Mouse (Mus musculus) bone marrow, adult 2 months (tissue): ENCODE data around the gene Hc.

ENCODE experiments used
- CTCF ChIP-seq: fragments of 200-500 bp; IDR thresholded peaks from 2 replicates; pipeline ENCODE4 v1.5.1; 2011; ENCODE audit warnings: low read length, control low read depth; ENCODE audit not compliant: control insufficient read depth, insufficient read depth
- POLR2A ChIP-seq: fragments of 200-500 bp; IDR thresholded peaks from 2 replicates; pipeline ENCODE4 v1.6.1; 2011; ENCODE audit warnings: low read depth, mild to moderate bottlenecking, control low read depth, low read length, borderline replicate concordance; ENCODE audit not compliant: control insufficient read depth

DNA sequence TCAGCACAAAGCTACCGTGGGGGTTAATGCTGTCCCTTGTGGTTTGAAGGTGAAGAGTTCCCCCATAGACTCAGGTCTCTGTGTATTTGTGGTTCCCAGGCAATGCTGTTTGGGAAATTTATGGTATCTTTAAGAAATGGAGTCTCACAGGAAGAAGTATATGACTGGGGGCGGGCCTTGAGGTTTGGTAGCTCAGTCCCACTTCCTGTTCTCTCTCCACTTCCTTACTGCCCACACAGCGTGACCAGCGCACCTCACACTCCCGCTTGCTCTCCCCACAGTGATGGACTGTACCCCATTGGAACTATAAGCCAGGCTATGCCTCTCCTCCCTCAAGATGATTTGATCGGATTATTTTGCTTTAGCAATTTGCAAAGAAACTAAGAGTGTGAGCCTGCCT is 84.8 kb downstream of the Hc start:
- no peak for TF ChIP-seq CTCF
- no peak for TF ChIP-seq POLR2A
